ENCODE assay signal across 26 mouse cellular contexts in the genomic region with DNA sequence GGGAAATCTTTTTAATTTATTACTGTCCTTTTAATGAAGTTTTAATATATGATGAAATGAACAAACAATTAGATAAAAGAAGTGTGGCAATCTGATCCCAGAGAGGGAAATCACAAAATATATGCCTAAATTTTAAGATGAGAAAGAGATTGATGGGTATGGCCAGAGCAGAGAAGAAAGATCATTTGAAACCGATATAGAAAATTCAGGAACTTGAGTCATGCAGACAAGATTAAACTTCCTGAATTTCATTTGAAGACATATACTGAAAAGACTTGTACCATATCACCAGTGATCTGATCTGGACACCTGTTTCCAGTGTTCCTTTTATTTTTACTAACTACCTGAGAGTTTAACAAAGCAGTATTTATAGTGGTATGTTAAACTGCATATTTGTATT. TPM values are rescaled to one million over a fixed set of nuclear protein-coding genes. Genes with fewer than 3 reads are reported as not detected.
DNase-seq lines count a peak whose midpoint lies in the region; ATAC-seq and TF ChIP-seq lines count a peak whose summit lies in the region.
"Had no signal": no experiment of that assay in that cellular context is flagged by ENCODE, and none has a peak within 500 bp of the region (broad histone marks: within the 10 kb centered on the region; RNA-seq: fewer than 3 reads in every experiment).

No protein-coding gene starts in this region.

- DNase-seq in 416B (ENCODE audit: low read depth), result peak; percentile 39
- peak; percentile 48 for DNase-seq in MEL (ENCODE audit: low read depth, low spot score)
- DNase-seq in Muller cell, postnatal 12 days (ENCODE audit: inconsistent ontology term), result no peak
- DNase-seq in T-cell, adult 2 months (ENCODE audit: low spot score), result no peak
- DNase-seq in kidney, adult 2 months, result no peak
- DNase-seq in cerebellum, postnatal 10 days, result no peak
- DNase-seq: adrenal gland, adult 2 months; adrenal gland, adult 8-10 months; adrenal gland, postnatal 10 days; adrenal gland, postnatal 14 days; adrenal gland, postnatal 25 days; adrenal gland, postnatal 36 days; B cell, adult 2 months; cerebellum, adult 11 months; cerebellum, adult 11-12 months; cerebellum, adult 18-20 months; cerebellum, adult 2 months; cerebellum, adult 8-10 months; cerebellum, adult 9-10 months had no signal

- no peak for TF ChIP-seq POLR2A in MEL (IDR thresholded peaks at IDR 0.05; ENCODE audit: control insufficient read depth in 1 of 2, insufficient read depth in 1 of 2, low read depth in 1 of 2, low read length in 2 of 2, poor library complexity in 1 of 2)
- TF ChIP-seq POLR2A in kidney, adult 2 months (IDR thresholded peaks at IDR 0.05; ENCODE audit: low read depth, low read length), result no peak

- peak; percentile 49 to 78 for TF ChIP-seq EP300 in MEL (IDR thresholded peaks at IDR 0.05; ENCODE audit: low read depth in 1 of 2, low read length in 2 of 2)

- peaks cover 4 to 29% of the 10 kb centered on the region in 2 experiments for H3K36me3 ChIP-seq in MEL (ENCODE audit: control insufficient read depth in 1 of 2, insufficient read depth in 2 of 2, low read length in 2 of 2)
- H3K36me3 ChIP-seq in kidney, adult 2 months (ENCODE audit: control insufficient read depth, insufficient read depth, low read length), result no peaks in the 10 kb centered on the region

- ATAC-seq in common myeloid progenitor, adult 5-6 weeks (replicated peaks; ENCODE audit: low read depth, poor library complexity, severe bottlenecking), result 0 out of 2 replicates have a peak, but pooled peaks have one; percentile 45
- ATAC-seq in granulocyte monocyte progenitor cell, adult 5-6 weeks (replicated peaks; ENCODE audit: poor library complexity, severe bottlenecking), result peak; percentile 55
- ATAC-seq: activated CD4-positive, CD25-positive, alpha-beta regulatory T cell, adult 4 months; CD4-positive, CD25-positive, alpha-beta regulatory T cell, adult 4 months; Patski had no signal

- TF ChIP-seq RAD21 in MEL (IDR thresholded peaks at IDR 0.05; ENCODE audit: low read depth, low read length), result no peak

- H3K9me3 ChIP-seq in MEL (replicated peaks; ENCODE audit: insufficient read depth, low read length), result no peaks in the 10 kb centered on the region
- H3K9me3 ChIP-seq: G1E had no signal

- TF ChIP-seq CTCF in MEL (IDR thresholded peaks at IDR 0.05 in 2 of 3, conservative IDR thresholded peaks at IDR 0.05 in 1 of 3; ENCODE audit: control insufficient read depth in 1 of 3, insufficient read depth in 1 of 3, low read depth in 2 of 3, low read length in 3 of 3, poor library complexity in 1 of 3, severe bottlenecking in 1 of 3), result no peak
- TF ChIP-seq CTCF in kidney, adult 2 months (conservative IDR thresholded peaks at IDR 0.05; ENCODE audit: insufficient read depth, insufficient read length, low read depth, low read length), result no peak

- H3K4me1 ChIP-seq in MEL (ENCODE audit: control insufficient read depth in 1 of 2, insufficient read depth in 2 of 2, low read length in 2 of 2), result peaks cover 10 to 25% of the 10 kb centered on the region in 2 experiments
- H3K4me1 ChIP-seq in kidney, adult 2 months (ENCODE audit: control insufficient read depth, insufficient read depth, low read length), result 0 out of 2 replicates have a peak, but pooled peaks cover 2% of the 10 kb centered on the region

- 59% methylated on average over 1 of the region's 1 CpGs for WGBS in kidney, adult 2 months

- H3K27me3 ChIP-seq in MEL (ENCODE audit: control insufficient read depth in 1 of 2, insufficient read depth in 2 of 2, low read length in 2 of 2), result no peaks in the 10 kb centered on the region
- H3K27me3 ChIP-seq in kidney, adult 2 months (replicated peaks; ENCODE audit: control insufficient read depth, insufficient read depth, low read length), result no peaks in the 10 kb centered on the region
- H3K27me3 ChIP-seq: CH12.LX, Patski had no signal

- H3K4me3 ChIP-seq in MEL (ENCODE audit: control insufficient read depth in 1 of 2, insufficient read depth in 1 of 2, low read depth in 2 of 2, low read length in 2 of 2), result no peak overlapping the region
- no peak overlapping the region for H3K4me3 ChIP-seq in kidney, adult 2 months (ENCODE audit: insufficient read depth, low read depth, low read length)

- H3K79me2 ChIP-seq in MEL (ENCODE audit: control insufficient read depth, insufficient read depth, low read length, poor library complexity), result no peaks in the 10 kb centered on the region

- H3K9ac ChIP-seq in MEL (ENCODE audit: control insufficient read depth, low read depth, low read length, poor library complexity, severe bottlenecking), result no peak overlapping the region

- no peak overlapping the region for H3K27ac ChIP-seq in MEL (ENCODE audit: control insufficient read depth, low read depth, low read length)
- H3K27ac ChIP-seq in kidney, adult 2 months (ENCODE audit: insufficient read depth, low read depth, low read length), result no peak overlapping the region

TF ChIP-seq in MEL, 35 proteins besides CTCF, POLR2A, EP300 and RAD21:
- TF ChIP-seq RCOR1 (IDR thresholded peaks at IDR 0.05; ENCODE audit: low read depth, low read length), result peak; percentile 54; the same call in 1 of the 2 replicates
- 0 out of 2 replicates have a peak, but pooled peaks have one; percentile 51 for TF ChIP-seq ELF1 (IDR thresholded peaks at IDR 0.05; ENCODE audit: low read depth, low read length)
- TF ChIP-seq E2F4 (IDR thresholded peaks at IDR 0.05; ENCODE audit: borderline replicate concordance, low read depth, low read length), result no peak
- no peak for TF ChIP-seq MAZ (IDR thresholded peaks at IDR 0.05; ENCODE audit: low read depth, low read length)
- TF ChIP-seq NELFE (IDR thresholded peaks at IDR 0.05; ENCODE audit: low read depth, low read length), result no peak
- TF ChIP-seq MYB (IDR thresholded peaks at IDR 0.05; ENCODE audit: low read depth, low read length), result no peak
- TF ChIP-seq MAX (IDR thresholded peaks at IDR 0.05; ENCODE audit: low read length), result no peak
- no peak for TF ChIP-seq USF2 (IDR thresholded peaks at IDR 0.05; ENCODE audit: borderline replicate concordance in 1 of 2, insufficient read depth in 1 of 2, low read depth in 1 of 2, low read length in 2 of 2)
- no peak for TF ChIP-seq SMC3 (IDR thresholded peaks at IDR 0.05; ENCODE audit: low read depth, low read length)
- TF ChIP-seq TBP (IDR thresholded peaks at IDR 0.05; ENCODE audit: low read depth, low read length), result no peak
- TF ChIP-seq TCF12 (IDR thresholded peaks at IDR 0.05; ENCODE audit: low read depth, low read length), result 0 out of 2 replicates have a peak, but pooled peaks have one; percentile 38
- TF ChIP-seq ETS1 (IDR thresholded peaks at IDR 0.05; ENCODE audit: low read depth, low read length), result peak; percentile 42
- no peak for TF ChIP-seq POLR2AphosphoS2 (IDR thresholded peaks at IDR 0.05; ENCODE audit: low read length)
- TF ChIP-seq GATA1 (IDR thresholded peaks at IDR 0.05; ENCODE audit: low read depth, low read length), result peak; percentile 83
TF ChIP-seq in MEL: peak in this region for 5.

RNA-seq across cellular contexts. Expression of a gene that starts 17.4 kb away (rescaled TPM):
- 148 and 175 TPM in 2 replicates for total RNA-seq in MEL (2012; rRNA removed)
- polyA plus RNA-seq in MEL (2012; ENCODE audit: insufficient read depth in 1 of 2, insufficient read length in 2 of 2, low read depth in 1 of 2, low replicate concordance in 2 of 2, missing spikeins in 1 of 2), result 100 to 1,000 TPM in 1 of 2 experiments, 10 to 100 TPM in 1; 60.6 to 153 TPM
- total RNA-seq in common myeloid progenitor, adult 5-6 weeks (2017), result 32.6 and 38.1 TPM in 2 replicates
- total RNA-seq in granulocyte monocyte progenitor cell, adult 5-6 weeks (2014; fragmentation: Nextera tagmentation), result 31.9 and 34.3 TPM in 2 replicates
- 34.9 and 36.0 TPM in 2 replicates for total RNA-seq in granulocyte monocyte progenitor cell, adult 5-6 weeks (2017)
- polyA plus RNA-seq in kidney, adult 2 months (2012; rRNA removed), result 25.9 TPM in 2 replicates

Comparison
In these comparisons a context has a peak if more than half of its experiments do, and no peak if none do; other contexts are left out.
1. DNase-seq: peak in 416B (single experiment) and MEL (single experiment); none in Muller cell, postnatal 12 days (single experiment), T-cell, adult 2 months (single experiment), kidney, adult 2 months (single experiment) and cerebellum, postnatal 10 days (0 of 2).